Mouse (Mus musculus) lung, adult 10 weeks (tissue): ENCODE data around the gene Slc22a15. TPM values are rescaled to one million over a fixed set of nuclear protein-coding genes. Genes with fewer than 3 reads are reported as not detected.

ENCODE experiments used
- polyA plus RNA-seq: library from polyadenylated mRNA; stranded (reverse); fragments of 350-450 nt; fragmentation: Illumina TruSeq; extraction: RNeasy Lipid Tissue Mini Kit (QIAGEN cat#74804); gene quantifications from one replicate; pipeline ENCODE4 v1.2.3, GENCODE M21; 2014; ENCODE audit warnings: low read depth, low replicate concordance; ENCODE audit not compliant: insufficient read depth

Slc22a15 gene
- 4.8 TPM for polyA plus RNA-seq

GRCm38 (mm10) chr3:101923843-101924740, at the start of gene Slc22a15:
Gene Slc22a15 (minus strand): TSS chr3:101924453.

GRCm38 (mm10) chr3:101848816-101849215, 75.4 kb downstream of the Slc22a15 start, which contains the start of gene Mab21l3:
Gene Mab21l3 (minus strand): TSS chr3:101848959.

Other genes starting within 250 kb of the Slc22a15 start
- gene Mab21l3, start 75.5 kb downstream of the Slc22a15 start, polyA plus RNA-seq, result 0.10 TPM
- gene Nhlh2, start 85.6 kb upstream of the Slc22a15 start, polyA plus RNA-seq, result not detected
- 8.7 TPM for gene Casq2, start 162.0 kb upstream of the Slc22a15 start, polyA plus RNA-seq